Mouse (Mus musculus): ENCODE results near the gene Nuak2.
"Not testable (repeated sequence)": the region's sequence is repeated elsewhere in the genome, so short reads cannot be mapped to it uniquely, and the experiment has no call there.

Nuak2 gene

DNA sequence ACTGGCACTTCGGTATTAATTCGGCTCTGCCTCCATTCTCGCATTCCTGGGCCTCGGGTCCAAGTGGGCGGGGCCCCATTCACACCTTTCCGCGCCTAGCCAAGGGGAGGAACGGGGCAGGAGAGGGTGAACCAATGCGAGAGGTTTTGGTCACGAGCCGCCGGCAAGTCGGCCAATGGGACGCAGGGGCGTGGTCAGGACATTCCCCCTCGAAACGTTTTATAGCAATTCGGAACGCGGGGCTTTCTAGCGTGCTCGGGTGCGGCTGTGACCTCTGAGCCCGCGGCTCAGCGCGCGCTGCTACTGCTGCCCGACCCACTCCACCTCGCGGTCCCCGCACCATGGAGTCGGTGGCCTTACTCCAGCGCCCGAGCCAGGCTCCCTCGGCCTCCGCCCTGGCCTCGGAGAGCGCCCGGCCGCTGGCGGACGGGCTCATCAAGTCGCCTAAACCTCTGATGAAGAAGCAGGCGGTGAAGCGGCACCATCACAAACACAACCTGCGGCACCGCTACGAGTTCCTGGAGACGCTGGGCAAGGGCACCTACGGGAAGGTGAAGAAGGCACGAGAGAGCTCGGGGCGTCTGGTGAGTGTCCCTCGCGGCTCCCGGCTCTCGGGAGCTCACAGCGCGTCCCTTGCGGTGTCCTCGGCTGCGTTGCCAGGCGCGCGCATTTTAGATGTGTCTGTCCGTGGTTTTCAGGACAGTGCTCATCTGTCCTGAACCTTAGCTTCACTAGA, at the start of gene Nuak2:
Gene Nuak2 (plus strand): TSS at position 238 of the 736 bp plus-strand sequence.
- peak; percentile 90 for DNase-seq (ENCODE audit: low spot score)

DNA sequence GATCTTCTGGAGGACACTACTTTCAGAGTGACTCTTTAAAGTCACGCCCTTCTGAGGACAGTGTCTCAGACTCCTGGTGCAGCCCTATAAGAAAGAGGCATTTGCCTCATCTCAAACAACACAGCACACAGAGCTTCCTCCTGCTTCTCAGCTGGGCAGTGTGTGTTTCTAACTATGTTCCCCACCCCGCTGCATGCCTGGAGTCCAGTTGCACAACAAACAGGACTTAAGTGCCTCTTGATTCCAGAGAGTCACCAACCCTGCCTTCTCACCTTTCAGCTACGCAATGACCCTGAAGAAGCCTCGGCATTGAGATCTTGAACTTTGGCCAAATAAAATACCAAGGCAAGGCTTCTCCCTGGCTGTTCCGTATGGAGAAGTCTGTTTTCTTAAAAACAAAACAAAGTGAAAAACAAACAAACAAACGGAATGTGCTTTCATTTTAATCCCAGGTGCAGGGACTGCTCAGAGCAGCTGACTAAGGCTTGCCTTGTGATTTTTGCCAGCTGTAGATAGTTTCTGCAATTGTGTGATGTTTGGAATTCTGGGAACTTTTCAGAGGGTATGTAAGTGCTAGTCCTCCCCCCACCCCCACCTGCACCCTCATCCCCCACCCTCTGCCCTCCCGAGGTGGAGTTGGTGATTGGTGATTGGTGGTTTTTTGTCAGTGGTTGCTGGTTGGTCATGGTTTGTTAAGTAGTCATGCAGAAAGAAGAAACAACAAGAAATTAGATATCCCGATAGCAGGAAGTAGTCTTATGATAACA, 49.0 kb upstream of the Nuak2 start:
- DNase-seq (ENCODE audit: low spot score): no peak

DNA sequence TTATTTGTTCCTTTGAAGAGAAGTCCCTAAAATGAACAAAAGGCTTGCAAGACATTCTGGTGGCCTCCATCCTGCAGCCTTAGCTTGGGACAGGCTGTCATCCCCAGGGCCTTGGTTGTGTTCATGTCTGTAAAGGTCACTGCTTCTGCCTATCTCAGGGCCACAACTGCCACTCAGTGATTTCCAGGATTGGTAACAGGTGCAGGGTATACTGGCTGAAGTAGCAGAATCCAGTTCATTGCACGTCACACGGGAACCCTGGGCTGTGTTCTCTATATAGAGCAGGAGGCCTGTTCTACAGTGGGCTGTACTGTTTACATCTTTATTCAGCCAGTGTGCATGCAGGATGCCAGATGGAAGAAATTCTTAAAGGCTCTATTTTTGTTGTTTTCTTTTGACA, 48.0 kb upstream of the Nuak2 start:
- DNase-seq (ENCODE audit: low spot score): no peak

DNA sequence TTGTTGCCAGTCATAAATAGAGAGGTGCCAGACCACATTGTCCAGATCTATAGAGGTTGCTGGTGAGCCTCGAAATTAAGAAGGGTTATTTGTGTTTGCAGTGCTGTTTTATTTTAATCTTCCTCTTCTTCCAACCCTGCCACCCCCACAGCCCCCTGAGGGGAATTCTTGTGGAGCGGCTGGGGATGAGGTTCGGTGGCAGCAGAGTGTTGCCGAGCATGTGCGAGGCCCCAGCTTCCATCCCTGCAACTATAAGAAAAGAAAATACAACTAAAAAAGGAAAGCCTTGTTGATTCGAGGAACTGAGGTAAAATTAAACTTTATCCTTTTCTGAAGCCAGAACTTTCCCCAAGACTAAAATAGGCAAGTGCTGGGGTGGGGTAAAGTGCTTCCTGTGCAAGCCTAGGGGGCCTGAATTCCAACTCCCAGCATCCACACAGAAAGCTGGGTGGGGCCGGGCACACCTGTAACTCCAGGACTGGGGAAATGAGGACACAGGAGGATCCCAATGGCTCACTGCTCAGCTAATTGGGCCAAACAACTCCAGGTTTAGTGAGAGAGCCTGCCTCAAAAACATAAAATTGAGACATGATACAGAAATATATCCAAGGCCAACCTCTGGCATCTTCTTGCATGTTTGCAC, 47.4 kb upstream of the Nuak2 start:
- no peak for DNase-seq (ENCODE audit: low spot score)

DNA sequence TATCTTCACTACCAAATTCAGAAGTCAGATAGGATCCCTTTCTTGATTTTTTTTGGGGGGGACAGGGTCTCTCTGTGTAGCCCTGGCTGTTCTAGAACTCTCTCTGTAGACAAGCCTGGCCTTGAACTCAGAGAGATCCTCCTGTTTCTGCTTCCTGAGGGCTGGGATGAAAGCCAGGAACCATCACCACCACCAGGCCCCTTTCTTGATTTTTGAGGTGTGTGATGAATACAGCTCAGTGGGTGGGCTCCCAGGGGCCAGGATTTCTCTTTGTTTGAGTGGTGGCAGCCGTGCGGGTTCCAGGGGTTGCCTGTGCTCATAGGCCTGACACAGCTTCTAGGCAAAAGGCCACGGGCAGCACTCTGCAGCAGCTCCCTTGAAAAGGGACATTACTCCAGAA, 44.7 kb upstream of the Nuak2 start:
- DNase-seq (ENCODE audit: low spot score): no peak

DNA sequence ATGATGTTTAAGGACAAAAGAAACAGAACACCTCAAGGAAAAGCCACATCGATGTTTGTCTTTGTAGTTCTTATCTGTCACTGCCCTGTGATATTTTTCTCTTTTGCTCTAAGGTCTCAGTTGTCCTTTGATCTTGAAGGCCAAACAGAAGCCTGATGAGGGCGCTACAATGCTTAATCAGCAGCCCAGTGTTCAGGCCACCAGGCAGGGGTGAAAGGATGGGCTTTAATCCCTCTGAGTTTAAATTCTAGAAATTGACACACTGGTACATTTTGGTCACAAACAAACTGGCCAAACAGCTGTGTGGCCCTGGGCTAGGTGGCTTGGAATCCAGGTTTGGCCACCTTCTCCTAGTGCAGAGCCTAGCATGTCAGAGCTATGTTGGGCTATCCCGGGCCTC, 39.2 kb upstream of the Nuak2 start:
- DNase-seq (ENCODE audit: low spot score): no peak

DNA sequence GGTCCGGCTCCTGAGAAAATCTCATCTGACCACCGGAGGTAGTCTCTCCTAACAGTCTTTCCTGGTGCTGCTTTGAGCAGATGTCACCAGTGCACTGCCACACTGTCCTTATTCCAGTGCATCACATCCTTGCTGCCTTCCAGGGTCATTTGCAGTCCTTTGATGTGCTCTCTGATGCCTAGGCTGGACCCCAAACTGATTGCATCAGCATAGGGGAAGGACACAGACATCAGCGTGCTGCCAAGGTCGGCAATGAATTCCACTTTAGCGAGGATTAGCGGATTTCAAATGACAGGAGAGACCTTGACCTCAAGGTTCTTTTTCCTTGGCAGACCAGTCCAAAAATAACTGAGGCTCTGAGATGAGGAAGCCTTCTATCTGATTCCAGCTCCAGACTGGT, 38.8 kb upstream of the Nuak2 start:
- no peak for DNase-seq (ENCODE audit: low spot score)

DNA sequence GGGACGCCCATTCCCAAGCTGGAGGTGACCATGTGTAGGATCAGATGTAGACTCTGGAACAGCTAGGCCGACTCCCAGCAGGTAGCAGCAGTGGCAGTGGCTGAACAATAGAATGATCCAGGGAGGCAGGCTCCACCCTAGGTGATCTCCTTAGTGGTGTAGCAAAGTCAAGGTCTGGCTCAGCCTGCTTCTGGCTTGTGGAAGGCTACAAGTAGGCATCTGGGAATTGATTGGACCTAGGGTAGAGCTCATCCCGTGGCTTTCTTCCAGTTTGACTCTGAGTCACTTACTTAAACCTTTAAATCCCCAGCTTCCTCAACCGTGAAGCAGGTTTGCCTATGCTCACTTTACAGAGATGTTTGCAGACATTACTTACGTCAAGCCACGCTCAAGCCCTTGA, 35.3 kb upstream of the Nuak2 start:
- not testable (repeated sequence) for DNase-seq (ENCODE audit: low spot score)

DNA sequence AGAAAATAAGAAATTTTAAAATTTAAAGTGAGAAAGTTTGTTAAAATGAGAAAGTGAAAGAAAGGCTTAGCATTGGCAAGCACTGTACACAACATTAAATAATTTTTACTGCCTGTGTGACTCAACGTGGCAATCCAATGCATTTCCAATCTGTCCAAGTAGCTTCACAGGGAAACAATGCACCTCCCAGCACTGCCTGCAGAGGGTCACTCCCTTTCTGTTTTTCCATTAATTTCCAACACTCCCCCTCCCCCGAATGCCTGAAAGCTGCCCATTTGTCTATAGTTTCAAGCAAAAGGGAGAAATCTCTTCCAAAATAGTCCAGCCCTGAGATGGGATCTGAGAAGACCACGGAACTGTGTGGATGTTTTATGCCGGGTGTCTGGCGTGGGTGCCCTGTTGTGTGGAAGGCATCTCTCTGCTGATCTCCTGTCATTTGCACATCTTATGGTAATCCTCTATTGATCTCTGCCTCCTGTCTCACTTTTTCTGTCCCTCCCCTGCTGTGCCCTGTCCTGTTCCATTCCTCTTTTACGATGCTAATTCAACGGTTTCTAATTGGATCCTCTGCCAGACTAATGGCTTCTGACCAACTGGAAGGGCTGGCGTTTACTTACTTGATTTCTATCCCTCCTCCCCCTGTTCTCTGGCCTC, 34.3 kb upstream of the Nuak2 start:
- no peak for DNase-seq (ENCODE audit: low spot score)

DNA sequence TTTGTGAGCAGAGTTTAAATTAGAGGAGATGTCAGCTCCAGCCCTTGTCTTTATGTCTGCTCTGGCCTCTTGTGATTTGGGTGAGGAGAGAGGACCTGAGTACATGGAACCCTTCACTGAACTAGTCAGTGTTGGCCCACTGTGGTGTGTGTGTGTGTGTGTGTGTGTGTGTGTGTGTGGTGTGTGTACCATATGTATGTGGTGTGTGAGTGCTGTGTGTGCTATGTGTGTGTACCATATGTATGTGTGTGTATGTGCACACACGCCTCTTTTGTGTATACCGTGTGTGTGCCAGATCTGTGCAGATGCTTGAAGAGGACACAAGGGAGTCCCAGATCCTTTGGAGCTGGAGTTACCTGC, 33.8 kb upstream of the Nuak2 start:
- no peak for DNase-seq (ENCODE audit: low spot score)

DNA sequence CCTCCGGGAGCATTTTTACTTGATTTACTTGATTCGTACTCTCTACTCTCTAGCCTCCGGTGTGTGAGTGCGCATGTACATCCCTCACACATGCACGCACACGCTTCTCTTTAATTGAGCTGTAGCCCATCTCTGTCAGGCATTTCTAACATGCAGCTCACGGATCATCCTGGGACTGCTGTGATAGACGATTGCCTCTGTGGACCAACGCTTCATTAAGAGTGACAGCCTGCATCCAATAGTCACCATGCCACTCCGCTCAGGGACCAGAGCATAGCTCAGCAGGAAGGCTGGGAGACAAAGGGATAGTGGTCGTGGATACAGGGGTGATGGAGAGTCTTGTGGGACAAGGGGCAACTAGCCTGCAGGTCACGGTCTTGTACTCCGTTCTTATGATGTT, 32.9 kb upstream of the Nuak2 start:
- DNase-seq (ENCODE audit: low spot score): no peak

DNA sequence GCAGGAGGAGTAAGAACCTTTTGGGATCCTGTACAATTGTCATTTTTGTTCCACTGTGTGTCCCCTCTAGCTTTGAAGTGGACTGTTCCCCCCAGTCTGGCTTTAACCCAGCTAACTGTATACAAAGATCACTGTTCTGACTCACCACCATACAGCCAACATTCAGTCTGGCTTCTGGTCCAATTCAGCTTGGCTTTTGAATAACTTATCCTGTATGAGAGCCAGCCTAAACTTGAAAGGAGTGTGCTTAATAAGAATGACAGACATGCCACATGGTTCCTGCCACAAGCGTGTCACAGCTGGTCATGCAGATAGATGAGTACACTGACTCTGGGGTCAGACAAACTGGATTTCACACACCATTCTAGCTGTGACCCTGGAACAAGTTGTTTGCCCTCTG, 29.2 kb upstream of the Nuak2 start:
- no peak for DNase-seq (ENCODE audit: low spot score)

DNA sequence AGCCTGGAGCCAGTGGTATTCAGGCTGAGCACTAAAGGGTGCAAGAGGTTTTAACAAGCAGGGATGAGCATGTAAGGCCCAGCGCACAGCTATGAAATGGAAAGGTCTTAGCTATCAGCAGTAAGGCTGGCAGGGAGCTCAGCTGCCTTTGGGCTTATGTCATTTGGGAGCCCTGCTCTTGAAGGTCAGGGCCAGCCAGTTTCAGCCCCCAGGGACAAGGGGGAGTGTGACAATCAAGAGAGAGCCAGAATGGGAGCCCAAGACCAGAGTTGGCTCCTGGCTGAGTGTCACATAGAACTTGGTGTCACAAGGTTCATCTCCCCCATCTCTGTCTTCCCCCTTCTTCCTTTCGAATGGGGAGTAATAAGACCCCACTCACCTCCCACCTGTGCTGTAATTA, 28.5 kb upstream of the Nuak2 start:
- no peak for DNase-seq (ENCODE audit: low spot score)

DNA sequence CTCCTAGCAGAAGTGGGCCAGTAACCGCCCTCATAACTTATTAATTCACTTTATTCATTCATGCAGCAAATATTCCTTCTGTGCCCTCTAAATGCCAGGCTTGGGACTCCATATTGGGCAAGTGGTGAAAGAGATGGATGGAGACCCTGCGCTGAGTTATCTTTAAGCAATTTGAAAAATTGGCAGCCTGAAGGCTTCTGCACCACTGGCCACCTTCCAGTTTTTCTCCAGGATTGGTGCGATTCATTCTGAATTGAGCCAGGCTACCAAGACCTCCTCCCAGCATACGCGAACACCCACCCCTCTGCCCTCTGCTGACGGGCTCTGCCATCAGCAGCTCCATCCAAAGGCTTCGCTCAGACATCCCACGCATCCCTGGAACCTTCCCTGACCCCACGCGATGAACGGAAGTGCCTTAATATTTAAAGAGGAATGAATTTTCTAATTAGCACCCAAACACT, 27.9 kb upstream of the Nuak2 start:
- DNase-seq (ENCODE audit: low spot score): no peak

DNA sequence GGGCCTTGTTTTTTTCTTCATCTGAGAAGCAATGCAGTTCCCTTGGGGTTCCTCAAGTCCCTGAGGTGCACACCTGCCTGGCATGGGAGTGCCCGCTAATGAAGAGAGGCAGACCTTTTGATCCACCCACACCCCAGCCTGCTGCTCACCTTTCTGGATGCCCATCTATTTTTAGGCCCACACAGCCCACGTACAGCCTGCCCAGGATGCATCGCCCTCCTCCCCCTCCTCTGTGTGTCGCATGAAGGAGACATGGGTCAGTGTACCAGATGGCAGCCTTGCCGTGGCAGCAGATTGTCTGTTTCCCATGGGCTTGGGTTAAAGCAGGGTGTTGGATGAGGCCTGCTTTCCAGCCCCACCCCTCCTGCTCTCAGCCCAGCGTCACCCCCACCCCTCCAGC, 26.0 kb upstream of the Nuak2 start:
- no peak for DNase-seq (ENCODE audit: low spot score)

DNA sequence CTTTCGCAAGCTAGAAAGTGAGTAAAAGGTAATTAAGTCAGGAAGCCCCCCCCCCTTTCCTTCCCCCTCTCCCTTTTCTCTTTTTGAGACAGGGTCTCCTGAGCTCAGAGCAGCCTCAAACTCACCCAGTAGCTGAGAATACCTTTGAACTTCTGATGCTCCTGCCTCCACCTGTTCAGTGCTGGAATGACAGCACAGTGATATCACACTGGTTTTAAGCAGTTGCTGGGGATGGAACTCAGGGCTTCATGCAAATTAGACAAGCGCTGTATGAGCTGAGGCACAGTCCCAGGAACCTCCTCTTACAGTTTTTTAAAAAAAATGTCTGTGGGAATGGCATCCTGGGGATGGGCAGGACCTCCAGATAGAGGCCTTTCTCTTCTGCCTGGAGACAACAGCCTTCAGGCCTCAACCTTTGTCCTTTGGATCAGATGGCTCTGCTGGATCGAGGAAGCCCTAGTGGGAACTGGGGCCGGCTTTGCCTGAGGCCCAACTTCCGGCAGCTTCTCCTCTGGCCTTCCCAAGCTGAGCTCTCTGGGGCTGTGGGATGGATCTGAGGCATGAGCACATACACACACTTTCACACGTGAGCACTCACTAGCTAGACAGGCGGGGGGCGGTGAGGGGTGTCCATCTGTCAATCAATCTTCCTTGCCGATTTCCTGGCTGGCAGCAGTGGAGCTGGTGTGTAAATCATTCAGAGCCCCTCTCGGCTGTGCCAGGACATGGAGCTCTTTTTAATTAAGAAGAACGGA, 24.8 kb upstream of the Nuak2 start:
- no peak for DNase-seq (ENCODE audit: low spot score)

DNA sequence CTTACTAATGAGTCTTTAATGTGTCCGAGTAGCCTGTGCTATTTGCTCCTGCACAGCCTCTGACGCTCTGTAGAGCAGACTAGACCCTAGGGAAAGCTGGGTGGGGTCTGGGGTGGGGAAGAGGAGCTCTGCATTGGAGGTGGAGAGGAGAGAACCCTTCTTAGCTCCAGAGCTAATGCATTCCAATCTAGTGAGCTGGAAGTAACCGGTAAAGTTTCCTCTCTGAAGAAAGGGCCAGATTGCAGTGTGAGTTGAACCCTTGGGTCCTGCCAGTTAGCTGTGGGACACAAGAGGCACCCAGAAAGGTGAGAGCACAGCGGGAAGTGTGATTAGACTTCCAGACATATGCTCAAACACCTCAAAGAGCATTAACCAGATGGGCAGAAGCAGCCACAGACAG, 24.2 kb upstream of the Nuak2 start:
- no peak for DNase-seq (ENCODE audit: low spot score)

DNA sequence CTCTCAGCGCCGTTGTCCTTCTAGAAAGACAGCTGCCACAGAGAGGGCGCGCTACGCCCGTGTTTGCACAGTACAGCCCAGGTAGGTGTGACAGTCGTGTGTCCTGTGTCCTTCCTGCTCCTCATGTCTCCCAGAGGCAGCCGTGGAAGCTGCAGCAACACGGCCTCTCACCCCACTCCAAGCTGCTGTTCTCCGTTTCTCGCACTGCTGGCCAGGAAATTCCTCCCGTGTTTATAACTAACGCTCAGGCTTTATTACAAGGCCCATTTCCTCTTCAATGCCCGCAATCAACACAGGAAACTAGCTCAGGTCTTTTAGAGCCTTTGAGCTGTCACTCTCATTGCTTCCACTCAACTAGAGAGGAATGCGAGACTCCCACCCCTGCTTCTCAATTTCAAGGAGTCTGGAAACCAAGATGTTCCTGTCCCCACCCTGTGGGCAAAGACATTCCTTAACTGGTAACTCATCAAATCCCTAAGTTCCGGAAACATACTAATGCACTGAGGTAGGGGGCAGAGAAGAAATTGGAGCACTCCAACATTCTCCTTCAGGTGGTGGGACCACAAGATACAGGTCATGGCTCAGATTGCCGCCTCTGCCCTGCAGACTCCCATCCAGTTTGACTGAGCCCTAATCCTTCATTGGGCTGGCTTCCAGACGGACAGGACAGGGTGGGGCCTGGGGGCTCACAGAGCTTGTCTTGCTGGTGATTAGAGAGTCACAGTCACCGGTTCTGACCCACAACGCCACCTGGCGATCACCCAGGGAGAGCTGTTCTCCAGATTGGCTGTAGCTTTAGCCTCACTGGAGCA, 23.4 kb upstream of the Nuak2 start:
- DNase-seq (ENCODE audit: low spot score): no peak

DNA sequence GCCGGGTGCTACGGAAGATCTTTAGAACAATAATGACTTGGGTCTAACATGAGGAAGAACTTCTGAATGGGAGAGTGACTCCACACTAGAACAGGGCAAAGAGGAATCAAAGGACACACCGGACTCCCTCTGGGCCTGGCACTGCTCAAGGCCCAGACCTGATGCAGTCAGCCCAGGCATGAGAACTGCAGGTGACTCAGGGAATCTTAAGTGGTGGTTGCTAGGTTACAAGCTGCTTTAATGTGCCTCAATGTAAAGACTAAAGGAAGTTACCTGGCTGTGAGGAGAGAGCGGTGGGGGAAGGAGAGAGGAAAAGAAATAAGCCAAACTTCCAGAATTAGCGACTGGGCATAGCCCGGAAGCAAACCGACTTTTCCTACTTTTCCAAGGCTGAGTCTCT, 20.4 kb upstream of the Nuak2 start:
- DNase-seq (ENCODE audit: low spot score): no peak

DNA sequence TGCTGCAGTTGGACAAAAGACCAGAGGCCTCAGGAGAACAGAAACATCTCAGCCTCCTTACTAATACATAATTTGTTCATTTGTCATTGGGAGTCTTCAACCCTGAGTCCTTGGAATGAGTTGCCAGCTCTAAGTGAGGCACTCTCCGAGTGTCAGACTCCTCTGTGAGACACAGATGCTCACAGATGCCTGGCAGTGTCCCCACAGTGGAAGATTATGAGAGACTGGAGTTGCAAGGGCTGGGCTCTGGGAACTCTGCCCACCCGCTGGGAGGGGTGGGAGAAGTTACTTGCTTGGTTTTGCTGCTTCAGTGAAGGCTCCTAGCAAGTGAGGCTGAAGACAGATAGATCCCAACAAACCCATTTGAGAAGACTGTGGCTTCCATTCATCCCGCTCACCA, 19.9 kb upstream of the Nuak2 start:
- no peak for DNase-seq (ENCODE audit: low spot score)

DNA sequence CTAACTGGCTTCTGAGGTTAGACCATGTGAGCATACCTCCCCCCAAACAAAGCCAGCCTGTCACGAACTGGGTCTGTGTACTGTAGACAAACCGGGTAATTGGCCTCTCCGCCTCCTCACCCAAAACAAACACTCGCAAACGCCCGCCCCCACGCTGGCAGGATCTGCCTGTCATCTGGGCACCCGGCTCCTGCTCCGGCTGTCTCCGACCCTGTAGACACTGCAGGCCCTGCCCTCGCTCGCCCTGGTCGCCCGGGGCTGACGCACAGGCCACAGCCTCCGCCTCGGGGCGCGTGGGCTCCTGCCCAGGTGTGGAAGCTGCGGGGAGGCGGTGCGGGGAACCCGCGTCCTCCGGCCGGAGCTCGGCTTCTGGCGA, 17.5 kb upstream of the Nuak2 start, which contains the start of gene Klhdc8a:
Gene Klhdc8a (plus strand): TSS at position 202 of the 376 bp plus-strand sequence.
- DNase-seq (ENCODE audit: low spot score): peak; percentile 37
